Mouse (Mus musculus): ENCODE measurements at regions not wholly inside any gene's neighbourhood (a gene's known extent, or its start where the extent isn't known, plus 50 kb on each side); places are given as distances from the start of the nearest gene placed in this dataset.

DNA sequence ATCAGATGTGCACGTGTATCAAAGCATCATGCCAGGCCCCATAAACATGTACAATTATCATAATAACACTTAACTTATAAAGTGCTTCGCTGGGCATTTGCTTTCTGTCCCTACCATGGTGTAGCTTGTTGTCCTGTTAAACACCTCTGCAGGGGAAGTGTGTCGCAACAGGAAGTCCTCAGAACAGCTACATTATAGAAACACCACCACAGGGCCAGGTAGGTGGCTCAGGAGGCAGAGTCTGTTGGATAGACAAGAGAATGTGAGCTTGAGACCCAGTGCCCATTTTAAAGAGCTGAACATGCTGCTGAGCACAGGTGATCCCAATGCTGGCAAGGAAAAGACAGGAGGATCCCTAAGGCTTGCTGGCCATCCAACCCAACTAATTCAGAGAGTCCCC, 361.9 kb upstream of the Maf start:
- WGBS = 74% methylated on average over 3 of the region's 3 CpGs
- Histone ChIP-seq H3K9me3 (ENCODE audit: control insufficient read depth) (no peaks in the 10 kb centered on the region), H3K27ac (ENCODE audit: low read depth, low read length) (no peak overlapping the region), H3K27me3 (replicated peaks; ENCODE audit: control insufficient read depth, insufficient read depth, low read length) (no peaks in the 10 kb centered on the region), H3K4me1 (replicated peaks; ENCODE audit: control insufficient read depth, insufficient read depth, low read length) (no peaks in the 10 kb centered on the region; the same call in 1 of the 2 replicates), H3K9ac (ENCODE audit: low read depth, low read length) (no peak overlapping the region), H3K4me3 (ENCODE audit: low read depth, low read length) (no peak overlapping the region), H3K36me3 (ENCODE audit: control insufficient read depth, insufficient read depth) (no peaks in the 10 kb centered on the region), H3K4me2 (replicated peaks; ENCODE audit: low read depth) (no peak overlapping the region)
- ATAC-seq = no peak
- no peak for TF ChIP-seq CTCF (IDR thresholded peaks at IDR 0.05; ENCODE audit: low read depth)

GRCm38 (mm10) chr8:116067978-116068375, 360.4 kb upstream of the Maf start:
- 61% methylated on average over 5 of the region's 5 CpGs for WGBS
- no peak for ATAC-seq
- Histone ChIP-seq H3K9ac (ENCODE audit: low read depth, low read length) (no peak overlapping the region), H3K4me1 (replicated peaks; ENCODE audit: control insufficient read depth, insufficient read depth, low read length) (no peaks in the 10 kb centered on the region; the same call in 1 of the 2 replicates), H3K36me3 (ENCODE audit: control insufficient read depth, insufficient read depth) (no peaks in the 10 kb centered on the region), H3K4me2 (replicated peaks; ENCODE audit: low read depth) (no peak overlapping the region), H3K4me3 (ENCODE audit: low read depth, low read length) (no peak overlapping the region), H3K27me3 (replicated peaks; ENCODE audit: control insufficient read depth, insufficient read depth, low read length) (no peaks in the 10 kb centered on the region), H3K27ac (ENCODE audit: low read depth, low read length) (0 out of 2 replicates have a peak overlapping the region, but pooled peaks have one; percentile 75), H3K9me3 (ENCODE audit: control insufficient read depth) (no peaks in the 10 kb centered on the region)
- TF ChIP-seq CTCF (IDR thresholded peaks at IDR 0.05; ENCODE audit: low read depth) = no peak

- WGBS = 40% methylated on average over 9 of the region's 9 CpGs
These were observed 359.8 kb upstream of the Maf start for GRCm38 (mm10) chr8:116067182-116067977.

DNA sequence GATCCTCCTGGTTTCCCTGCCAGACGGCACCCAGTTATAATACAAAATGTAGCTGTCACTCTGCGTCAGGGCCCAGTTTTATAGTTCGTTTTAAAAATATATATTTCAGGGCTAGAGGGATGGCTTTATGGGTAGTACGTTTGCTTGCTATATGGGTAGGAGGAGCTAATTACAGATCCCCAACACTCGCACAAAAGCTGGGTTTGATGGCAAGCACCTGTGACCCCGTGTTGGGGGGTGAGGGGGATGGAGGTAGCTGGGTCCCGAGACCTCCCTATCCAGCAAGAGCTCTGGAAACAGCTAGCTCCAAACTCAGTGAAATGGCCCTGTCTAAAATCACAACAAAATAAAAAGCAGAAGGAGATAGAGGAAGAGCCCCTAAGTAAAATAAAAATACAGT, 358.3 kb upstream of the Maf start:
- no peak overlapping the region for H3K4me2 ChIP-seq (replicated peaks; ENCODE audit: low read depth)
- H3K4me1 ChIP-seq (replicated peaks; ENCODE audit: control insufficient read depth, insufficient read depth, low read length) = no peaks in the 10 kb centered on the region; the same call in 1 of the 2 replicates
- no peaks in the 10 kb centered on the region for H3K9me3 ChIP-seq (ENCODE audit: control insufficient read depth)
- H3K36me3 ChIP-seq (ENCODE audit: control insufficient read depth, insufficient read depth) = no peaks in the 10 kb centered on the region
- no peak for TF ChIP-seq CTCF (IDR thresholded peaks at IDR 0.05; ENCODE audit: low read depth)
- 89% methylated on average over 7 of the region's 7 CpGs for WGBS
- ATAC-seq = no peak
- no peak overlapping the region for H3K27ac ChIP-seq (ENCODE audit: low read depth, low read length)
- no peaks in the 10 kb centered on the region for H3K27me3 ChIP-seq (replicated peaks; ENCODE audit: control insufficient read depth, insufficient read depth, low read length)
- H3K4me3 ChIP-seq (ENCODE audit: low read depth, low read length) = no peak overlapping the region
- no peak overlapping the region for H3K9ac ChIP-seq (ENCODE audit: low read depth, low read length)

More at GRCm38 (mm10) chr8:116067182-116067977, 359.8 kb upstream of the Maf start:
- H3K36me3 ChIP-seq (ENCODE audit: control insufficient read depth, insufficient read depth) = no peaks in the 10 kb centered on the region
- peak; percentile 83 for ATAC-seq
- H3K9me3 ChIP-seq (ENCODE audit: control insufficient read depth) = no peaks in the 10 kb centered on the region
- H3K4me2 ChIP-seq (replicated peaks; ENCODE audit: low read depth) = no peak overlapping the region
- H3K9ac ChIP-seq (ENCODE audit: low read depth, low read length) = no peak overlapping the region
- TF ChIP-seq CTCF (IDR thresholded peaks at IDR 0.05; ENCODE audit: low read depth) = no peak
- no peaks in the 10 kb centered on the region for H3K27me3 ChIP-seq (replicated peaks; ENCODE audit: control insufficient read depth, insufficient read depth, low read length)
- no peaks in the 10 kb centered on the region; the same call in 1 of the 2 replicates for H3K4me1 ChIP-seq (replicated peaks; ENCODE audit: control insufficient read depth, insufficient read depth, low read length)
- no peak overlapping the region for H3K4me3 ChIP-seq (ENCODE audit: low read depth, low read length)
- peak overlapping the region; percentile 75 for H3K27ac ChIP-seq (ENCODE audit: low read depth, low read length)

DNA sequence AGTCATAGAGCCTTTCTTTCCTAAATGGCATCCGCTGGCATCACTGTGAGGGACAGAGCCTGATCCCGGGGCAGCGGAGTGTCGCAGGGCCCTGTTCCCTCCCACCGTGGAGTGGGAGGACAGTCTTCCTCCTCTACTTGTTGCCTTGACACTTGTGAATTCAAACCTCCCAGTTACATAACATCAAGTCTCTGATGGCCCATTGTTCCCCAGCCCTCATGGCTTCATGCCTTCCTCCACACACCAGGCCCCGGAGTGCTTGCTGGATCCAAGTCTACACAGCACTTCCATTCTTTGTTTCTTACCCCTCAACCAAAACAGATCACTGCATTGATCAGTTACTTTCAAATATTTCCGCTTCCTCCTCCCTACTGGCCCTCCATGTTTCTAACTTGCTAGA, 357.7 kb upstream of the Maf start:
- no peak for TF ChIP-seq CTCF (IDR thresholded peaks at IDR 0.05; ENCODE audit: low read depth)
- WGBS = 95% methylated on average over 7 of the region's 7 CpGs
- no peak overlapping the region for H3K4me3 ChIP-seq (ENCODE audit: low read depth, low read length)
- no peaks in the 10 kb centered on the region for H3K9me3 ChIP-seq (ENCODE audit: control insufficient read depth)
- H3K4me2 ChIP-seq (replicated peaks; ENCODE audit: low read depth) = no peak overlapping the region
- no peaks in the 10 kb centered on the region; the same call in 1 of the 2 replicates for H3K4me1 ChIP-seq (replicated peaks; ENCODE audit: control insufficient read depth, insufficient read depth, low read length)
- no peak overlapping the region for H3K9ac ChIP-seq (ENCODE audit: low read depth, low read length)
- H3K27me3 ChIP-seq (replicated peaks; ENCODE audit: control insufficient read depth, insufficient read depth, low read length) = no peaks in the 10 kb centered on the region
- no peak overlapping the region for H3K27ac ChIP-seq (ENCODE audit: low read depth, low read length)
- ATAC-seq = no peak
- no peaks in the 10 kb centered on the region for H3K36me3 ChIP-seq (ENCODE audit: control insufficient read depth, insufficient read depth)

- no peak for TF ChIP-seq CTCF (IDR thresholded peaks at IDR 0.05; ENCODE audit: low read depth)
- no peak overlapping the region for H3K4me2 ChIP-seq (replicated peaks; ENCODE audit: low read depth)
- H3K27ac ChIP-seq (ENCODE audit: low read depth, low read length) = no peak overlapping the region
- H3K9me3 ChIP-seq (ENCODE audit: control insufficient read depth) = no peaks in the 10 kb centered on the region
- H3K4me1 ChIP-seq (replicated peaks; ENCODE audit: control insufficient read depth, insufficient read depth, low read length) = no peaks in the 10 kb centered on the region; the same call in 1 of the 2 replicates
- no peaks in the 10 kb centered on the region for H3K27me3 ChIP-seq (replicated peaks; ENCODE audit: control insufficient read depth, insufficient read depth, low read length)
- ATAC-seq = peak; percentile 54
- H3K4me3 ChIP-seq (ENCODE audit: low read depth, low read length) = no peak overlapping the region
- 49% methylated on average over 11 of the region's 11 CpGs for WGBS
- H3K36me3 ChIP-seq (ENCODE audit: control insufficient read depth, insufficient read depth) = no peaks in the 10 kb centered on the region
- no peak overlapping the region for H3K9ac ChIP-seq (ENCODE audit: low read depth, low read length)
These were observed 357.0 kb upstream of the Maf start for GRCm38 (mm10) chr8:116064562-116064961.

All from intestine, postnatal 0 days (tissue).